Mouse (Mus musculus): Measurements from ENCODE around the gene Tesk2.
"Not testable (repeated sequence)": the region's sequence is repeated elsewhere in the genome, so short reads cannot be mapped to it uniquely, and the experiment has no call there.

The Tesk2 gene

GRCm38 (mm10) chr4:116794273-116794672 is 73.5 kb downstream of the Tesk2 start:
- DNase-seq = no peak

DNA sequence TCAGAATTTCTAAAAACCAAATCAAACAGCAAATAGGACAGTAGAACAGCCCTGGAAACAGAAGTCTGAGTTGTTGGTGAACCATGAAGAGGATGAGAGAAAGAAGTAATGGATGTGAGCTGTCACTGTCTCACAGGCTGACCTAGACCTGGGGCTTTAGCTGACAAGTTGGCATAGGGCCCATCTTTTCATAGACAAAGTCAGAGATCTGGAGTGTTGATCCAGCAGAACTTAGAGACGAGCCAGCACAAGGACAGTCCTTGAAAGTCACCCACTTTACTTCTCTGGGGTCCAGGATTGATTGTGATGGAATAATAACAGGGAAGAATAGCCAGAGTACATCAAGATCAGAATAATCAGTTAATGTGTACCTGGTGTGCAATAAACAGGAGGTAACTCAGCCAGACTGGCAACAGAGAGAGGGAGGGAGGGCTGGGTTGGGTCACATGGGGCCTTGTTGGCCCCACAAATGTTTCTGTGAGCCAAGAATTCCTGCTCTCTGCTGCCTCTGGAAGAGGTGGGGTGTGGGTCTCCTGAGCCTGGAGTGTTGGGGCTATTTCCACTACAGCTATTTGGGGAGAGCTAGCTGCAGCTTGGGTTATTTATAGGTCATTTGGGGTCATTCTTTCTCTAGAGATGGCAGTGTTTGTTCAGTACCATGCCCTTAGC is 75.8 kb downstream of the Tesk2 start:
- peak; percentile 72 for DNase-seq

GRCm38 (mm10) chr4:116799901-116800300 is 79.2 kb downstream of the Tesk2 start:
- DNase-seq = no peak

GRCm38 (mm10) chr4:116807197-116808129 is 86.7 kb downstream of the Tesk2 start, which contains the start of the genes Toe1 and Mutyh:
Toe1 (minus strand) TSS chr4:116807640.
Mutyh (plus strand) TSS chr4:116807723.
- peak; percentile 96 for DNase-seq

DNA sequence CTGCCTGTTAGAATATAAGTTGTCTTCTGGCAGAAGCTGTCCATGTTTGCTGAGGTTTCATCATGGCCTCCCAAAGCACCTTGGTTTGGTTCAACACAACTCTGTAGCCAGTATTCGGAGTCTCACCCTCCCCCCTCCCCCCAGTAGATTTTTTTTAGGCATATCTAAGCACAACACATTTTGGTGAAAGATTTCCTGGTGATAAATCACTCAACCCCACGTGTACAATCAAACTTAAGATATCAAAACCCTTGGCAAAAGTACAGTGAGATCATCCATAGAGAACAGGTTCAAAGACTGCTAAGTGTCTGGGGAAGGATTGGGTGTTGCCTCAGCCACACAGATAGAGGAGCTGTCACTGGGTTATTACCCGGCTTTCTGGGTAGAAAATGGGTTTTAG is 90.3 kb downstream of the Tesk2 start:
- DNase-seq = no peak

- no peak for DNase-seq
Observed at GRCm38 (mm10) chr4:116815276-116815675, 94.5 kb downstream of the Tesk2 start.

DNA sequence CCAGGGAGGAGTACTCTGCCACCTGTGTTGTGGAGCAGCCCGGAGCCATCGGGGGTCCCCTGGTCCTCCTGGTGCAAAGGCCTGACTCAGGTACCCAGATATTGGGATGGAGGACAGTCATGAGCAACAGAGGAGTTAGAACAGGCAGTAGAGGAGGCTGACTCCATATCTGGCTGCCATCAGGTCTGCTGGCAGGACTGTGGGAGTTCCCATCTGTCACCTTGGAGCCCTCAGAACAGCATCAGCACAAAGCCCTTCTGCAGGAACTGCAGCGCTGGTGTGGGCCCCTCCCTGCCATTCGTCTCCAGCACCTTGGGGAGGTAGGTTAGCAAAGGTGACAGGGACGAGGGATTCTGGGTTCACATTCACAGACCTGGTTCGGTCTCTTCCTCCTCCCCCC is 96.7 kb downstream of the Tesk2 start:
- no peak for DNase-seq

DNA sequence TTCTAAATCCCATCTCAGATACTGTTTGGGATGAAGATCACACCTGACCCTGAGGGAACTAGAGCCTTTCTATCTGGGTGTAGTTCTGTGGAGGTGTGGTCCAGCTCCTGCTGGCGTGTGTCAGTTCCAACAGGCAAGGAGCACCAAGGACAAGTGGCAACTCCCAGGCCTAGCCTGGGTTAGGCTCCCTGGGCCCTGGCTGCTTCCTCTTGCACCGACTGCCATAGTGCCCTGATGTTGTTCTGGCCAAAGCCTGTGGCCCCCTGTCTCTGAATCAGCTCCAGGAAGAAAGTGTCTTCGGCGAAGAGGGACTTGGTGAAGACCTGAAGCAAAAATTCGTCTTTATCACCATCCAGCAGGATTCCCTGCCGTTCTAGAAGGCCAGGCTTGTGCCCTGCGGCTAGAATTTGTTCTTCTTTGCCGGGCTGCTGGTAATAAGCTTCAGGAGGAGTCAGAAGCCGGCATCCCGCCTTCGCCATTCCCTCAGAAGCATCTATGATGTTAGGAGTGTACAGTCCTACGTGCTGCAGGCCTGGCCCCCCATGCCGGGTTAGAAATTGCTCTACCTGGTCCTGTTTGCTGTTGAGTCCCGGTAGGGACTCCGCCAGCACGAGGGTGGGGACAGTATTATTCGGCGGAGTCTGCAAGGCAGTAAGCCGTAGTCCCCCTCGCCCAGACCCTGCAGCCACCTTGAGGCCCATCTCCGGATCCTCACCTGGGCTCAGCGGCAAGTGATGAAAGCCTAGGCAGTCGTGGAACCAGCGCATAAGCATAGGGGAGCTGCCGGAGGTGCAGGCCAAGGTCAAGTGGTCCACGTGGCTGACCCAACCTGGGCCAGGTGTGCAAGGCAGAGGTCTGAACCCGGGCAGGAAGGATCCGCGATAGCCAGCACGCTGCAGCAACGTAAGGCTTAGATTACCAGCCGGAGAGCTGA is 99.5 kb downstream of the Tesk2 start:
- DNase-seq = no peak

DNA sequence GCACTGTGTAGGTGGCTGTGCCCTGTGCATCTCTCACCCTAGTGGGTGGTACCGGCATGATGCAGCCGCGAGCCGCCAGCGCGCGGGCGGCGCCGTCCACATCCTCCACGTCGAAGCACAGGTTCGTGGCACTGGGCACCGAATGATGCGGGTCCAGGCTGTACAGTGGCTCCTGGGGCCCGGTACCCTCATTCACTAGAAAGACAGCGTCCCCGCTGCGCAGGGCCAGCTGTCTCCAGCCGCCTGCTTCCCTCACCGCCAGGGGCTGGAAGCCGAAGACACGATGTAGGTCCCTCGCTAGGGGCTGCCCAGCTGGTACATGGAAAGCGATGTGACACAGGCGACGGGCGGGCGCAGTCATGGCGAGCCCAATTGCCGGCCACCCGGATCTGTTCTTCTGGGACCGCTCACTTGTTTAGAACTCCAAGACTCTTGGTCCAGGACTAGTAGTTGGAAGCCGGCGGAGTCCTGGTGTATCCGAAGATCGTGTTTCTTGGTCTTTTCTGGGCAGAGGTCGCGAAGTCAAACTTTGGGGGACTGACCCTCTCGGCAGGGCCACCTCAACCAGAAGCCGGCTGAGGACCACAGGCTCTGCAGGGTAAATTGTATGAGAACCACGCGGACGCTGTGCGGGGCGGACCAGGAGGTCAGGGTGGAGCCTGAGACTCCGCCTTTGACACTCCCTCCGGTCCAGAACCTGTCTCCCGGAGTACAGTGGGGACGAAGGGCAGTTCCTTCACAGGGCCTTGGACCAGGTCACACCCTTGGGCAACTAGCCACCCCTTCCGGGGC is 100.3 kb downstream of the Tesk2 start:
- DNase-seq = peak; percentile 97

DNA sequence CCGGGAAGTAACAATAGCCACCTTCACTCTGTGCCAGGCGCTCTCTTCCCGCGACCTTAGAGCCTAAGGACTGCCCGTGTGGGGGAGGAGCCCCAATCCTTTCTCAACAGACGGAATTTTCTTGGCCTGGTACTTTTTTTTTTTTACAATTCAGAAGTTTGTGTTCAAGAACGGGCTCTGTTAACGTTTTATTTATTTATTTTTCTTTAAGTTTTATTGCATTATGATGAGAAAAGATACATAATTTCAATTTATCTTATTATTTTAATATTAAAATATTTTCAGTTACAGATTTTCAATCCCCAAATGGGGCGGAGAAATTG is 100.9 kb downstream of the Tesk2 start, which contains the start of gene Hpdl:
Hpdl (minus strand) TSS at position 14 of the 323 bp plus-strand sequence.
- no peak for DNase-seq

DNA sequence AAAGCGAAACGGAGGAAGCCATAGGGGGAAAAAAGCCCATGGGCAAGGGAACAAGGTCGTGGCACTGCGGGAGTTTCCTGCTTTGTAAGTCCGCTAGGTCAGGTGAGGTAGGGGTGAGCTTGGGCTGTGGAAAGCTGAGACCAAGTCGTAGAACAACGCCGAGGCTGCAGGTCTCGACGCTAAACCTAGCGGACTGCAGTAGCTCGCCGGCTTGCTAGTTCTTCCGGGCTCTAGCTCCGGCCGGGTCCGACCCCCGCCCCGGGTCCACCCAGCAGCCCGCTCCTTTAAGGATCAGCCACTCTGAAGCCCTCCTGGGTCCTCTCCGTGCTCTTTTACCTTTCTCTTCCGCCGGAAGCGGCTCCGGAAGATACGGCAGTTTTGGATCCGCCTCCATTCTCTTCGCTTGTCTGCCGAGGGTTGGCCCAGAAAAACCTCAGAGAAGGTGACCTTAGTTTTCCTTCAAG is 103.8 kb downstream of the Tesk2 start:
- peak; percentile 89 for DNase-seq

- DNase-seq = peak; percentile 75
Observed at GRCm38 (mm10) chr4:116827819-116828218, 107.1 kb downstream of the Tesk2 start.

DNA sequence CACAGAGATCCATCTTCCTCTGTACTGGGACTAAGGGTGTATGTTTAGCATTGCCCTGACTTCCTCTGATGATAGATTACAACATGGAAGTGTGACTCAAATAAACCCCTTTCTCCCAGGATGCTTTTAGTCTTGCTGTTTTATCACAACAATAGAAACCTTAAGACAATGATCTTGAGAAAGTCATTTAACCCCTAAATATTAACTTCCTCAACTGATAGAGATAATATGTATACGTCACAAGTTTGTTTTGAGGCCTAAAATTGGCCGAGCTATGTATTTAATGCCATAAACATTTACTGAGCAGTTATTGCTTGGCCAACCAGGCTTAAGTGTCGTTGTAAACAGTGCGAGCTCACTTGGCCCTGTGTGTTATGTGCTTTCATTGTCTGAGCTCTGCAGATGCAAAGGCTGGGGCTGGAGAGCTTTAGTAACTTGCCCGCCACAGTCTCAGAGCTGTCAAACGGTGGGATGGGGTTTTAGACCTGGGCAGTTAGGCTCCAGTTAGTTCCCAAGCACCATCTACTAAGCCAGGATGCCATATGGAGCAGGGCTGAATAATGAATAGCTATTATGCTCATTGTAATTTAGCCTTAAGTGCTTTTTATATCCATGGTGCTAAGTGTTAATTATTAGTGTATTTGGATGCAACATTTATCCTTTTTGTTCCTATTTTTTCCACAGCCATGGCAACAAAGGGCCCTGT is 108.8 kb downstream of the Tesk2 start:
- DNase-seq = no peak

GRCm38 (mm10) chr4:116830070-116830368 is 109.3 kb downstream of the Tesk2 start:
- DNase-seq = no peak

DNA sequence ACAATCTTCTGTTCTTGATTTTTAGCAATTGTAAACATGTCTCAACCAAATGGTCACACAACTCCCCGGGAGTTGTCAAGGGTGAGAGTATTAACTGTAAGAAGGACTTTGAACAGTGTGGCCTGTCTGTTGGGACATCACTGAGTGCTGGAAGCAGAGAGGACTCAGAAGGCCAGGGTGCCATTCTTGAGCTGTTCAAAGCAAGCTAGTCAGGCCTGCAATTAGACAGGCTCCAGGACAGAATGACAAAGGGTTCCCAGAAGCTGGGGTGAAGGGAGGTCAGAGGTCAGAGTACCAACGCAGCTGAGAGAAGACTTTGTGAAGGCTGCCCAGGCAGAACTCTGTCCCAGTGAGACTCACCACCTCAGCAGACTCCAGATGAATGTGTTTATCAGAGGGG is 118.3 kb downstream of the Tesk2 start:
- peak; percentile 60 for DNase-seq

- not testable (repeated sequence) for DNase-seq
Observed at GRCm38 (mm10) chr4:116840096-116840495, 119.3 kb downstream of the Tesk2 start.

GRCm38 (mm10) chr4:116840841-116841240 is 120.1 kb downstream of the Tesk2 start:
- DNase-seq = no peak

GRCm38 (mm10) chr4:116844324-116844723 is 123.6 kb downstream of the Tesk2 start:
- DNase-seq = no peak

DNA sequence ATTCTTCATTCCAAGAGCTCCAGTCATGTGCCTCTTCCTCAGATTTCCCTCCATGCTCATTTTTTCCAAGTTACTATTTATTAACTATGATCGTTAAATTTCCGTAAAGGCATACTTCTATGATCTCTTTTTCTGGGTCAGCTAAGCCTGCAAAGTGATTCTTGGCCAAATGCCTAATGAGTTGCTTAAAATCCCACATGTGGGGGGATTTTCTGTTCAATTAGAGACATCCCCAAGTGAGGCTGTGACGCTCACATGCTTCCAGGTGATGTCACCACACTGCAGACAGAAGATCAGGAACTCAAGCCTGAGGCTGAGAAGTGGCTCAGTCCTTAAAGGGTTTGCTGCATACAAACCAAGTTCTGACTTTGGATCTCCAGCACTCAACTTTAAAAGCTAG is 129.2 kb downstream of the Tesk2 start:
- no peak for DNase-seq

DNA sequence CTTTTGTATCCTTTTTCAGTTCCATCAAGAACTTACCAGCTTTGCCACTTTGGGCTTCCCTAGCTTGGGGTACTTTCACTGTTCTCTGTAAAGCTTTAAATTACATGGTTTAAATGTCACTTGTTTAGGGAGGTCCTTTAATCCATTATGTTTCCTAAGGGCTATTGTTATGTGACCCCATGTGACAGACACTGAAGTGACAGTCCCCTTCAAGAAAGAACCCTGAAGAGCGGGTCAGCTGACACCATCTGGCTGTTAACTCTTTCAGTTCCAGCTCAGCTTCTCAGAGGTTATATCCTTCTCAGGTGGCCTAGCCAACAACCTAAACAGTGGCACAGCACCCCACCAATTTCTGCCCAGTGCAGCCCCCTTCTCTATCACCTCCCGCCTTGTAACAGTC is 133.5 kb downstream of the Tesk2 start:
- DNase-seq = no peak

Data from kidney, adult 9 months (tissue).